Mouse (Mus musculus) T-helper 1 cell (primary cell): ENCODE data around the gene Adrb1.

Source experiments
- in situ Hi-C: fragments of 300-600 bp; cut with MboI, MseI; formaldehyde crosslinking; loops from one replicate; pipeline ENCODE4 v1.15.1; 2025; ENCODE audit warnings: high pct_unique_total_duplicates

Adrb1 gene

GRCm38 (mm10) chr19:56721387-56722211, at the start of gene Adrb1:
Gene Adrb1 (plus strand): TSS chr19:56722199.
- in situ Hi-C loops: no loop called here

GRCm38 (mm10) chr19:56675690-56676089, 46.3 kb upstream of the Adrb1 start:
- in situ Hi-C loops: no loop called here

GRCm38 (mm10) chr19:56676506-56676905, 45.5 kb upstream of the Adrb1 start:
- in situ Hi-C loops: no loop called here

GRCm38 (mm10) chr19:56677611-56678010, 44.4 kb upstream of the Adrb1 start:
- in situ Hi-C loops: no loop called here

GRCm38 (mm10) chr19:56678516-56678915, 43.5 kb upstream of the Adrb1 start:
- in situ Hi-C loops: no loop called here

GRCm38 (mm10) chr19:56679213-56679965, 42.6 kb upstream of the Adrb1 start:
- in situ Hi-C loops: no loop called here

GRCm38 (mm10) chr19:56679992-56680391, 42.0 kb upstream of the Adrb1 start:
- in situ Hi-C loops: no loop called here

- in situ Hi-C loops: no loop called here
Measured at GRCm38 (mm10) chr19:56682297-56682696, 39.7 kb upstream of the Adrb1 start.

GRCm38 (mm10) chr19:56682843-56683242, 39.2 kb upstream of the Adrb1 start:
- in situ Hi-C loops: no loop called here

GRCm38 (mm10) chr19:56685515-56685914, 36.5 kb upstream of the Adrb1 start:
- in situ Hi-C loops: no loop called here

- in situ Hi-C loops: no loop called here
Measured at GRCm38 (mm10) chr19:56686218-56686617, 35.8 kb upstream of the Adrb1 start.

- in situ Hi-C loops: no loop called here
Measured at GRCm38 (mm10) chr19:56687026-56687635, 34.9 kb upstream of the Adrb1 start.

- in situ Hi-C loops: no loop called here
Measured at GRCm38 (mm10) chr19:56687676-56688075, 34.3 kb upstream of the Adrb1 start.

- in situ Hi-C loops: no loop called here
Measured at GRCm38 (mm10) chr19:56688661-56689335, 33.2 kb upstream of the Adrb1 start.

GRCm38 (mm10) chr19:56689493-56689892, 32.5 kb upstream of the Adrb1 start:
- in situ Hi-C loops: no loop called here

GRCm38 (mm10) chr19:56691103-56691502, 30.9 kb upstream of the Adrb1 start:
- in situ Hi-C loops: no loop called here

- in situ Hi-C loops: no loop called here
Measured at GRCm38 (mm10) chr19:56692451-56692850, 29.5 kb upstream of the Adrb1 start.

- in situ Hi-C loops: no loop called here
Measured at GRCm38 (mm10) chr19:56697370-56698144, 24.4 kb upstream of the Adrb1 start.

- in situ Hi-C loops: no loop called here
Measured at GRCm38 (mm10) chr19:56700848-56701247, 21.2 kb upstream of the Adrb1 start.

GRCm38 (mm10) chr19:56701404-56702033, 20.5 kb upstream of the Adrb1 start:
- in situ Hi-C loops: no loop called here

- in situ Hi-C loops: no loop called here
Measured at GRCm38 (mm10) chr19:56702039-56702438, 20.0 kb upstream of the Adrb1 start.
